Mouse (Mus musculus) neutrophil, adult 5-6 weeks (primary cell): ENCODE measurements around the gene Fzd1. TPM values are rescaled to one million over a fixed set of nuclear protein-coding genes. Genes with fewer than 3 reads are reported as not detected.

Source experiments
- ATAC-seq: fragments of 151-379, 151-347 bp; 2 replicates; pipeline ENCODE4 v1.8.0; 2017; ENCODE audit warnings: mild to moderate bottlenecking, moderate TSS enrichment; ENCODE audit not compliant: insufficient number of reproducible peaks, poor library complexity, low FRiP score, severe bottlenecking; ENCODE audit errors: extremely low read depth
- total RNA-seq: library from RNA; stranded (forward); fragments of 200-1000 nt; gene quantifications from 2 replicates; pipeline ENCODE4 v1.2.3, GENCODE M21; 2017

The Fzd1 gene
- total RNA-seq, 1 experiment from 2014 or later = 0.35 TPM

DNA sequence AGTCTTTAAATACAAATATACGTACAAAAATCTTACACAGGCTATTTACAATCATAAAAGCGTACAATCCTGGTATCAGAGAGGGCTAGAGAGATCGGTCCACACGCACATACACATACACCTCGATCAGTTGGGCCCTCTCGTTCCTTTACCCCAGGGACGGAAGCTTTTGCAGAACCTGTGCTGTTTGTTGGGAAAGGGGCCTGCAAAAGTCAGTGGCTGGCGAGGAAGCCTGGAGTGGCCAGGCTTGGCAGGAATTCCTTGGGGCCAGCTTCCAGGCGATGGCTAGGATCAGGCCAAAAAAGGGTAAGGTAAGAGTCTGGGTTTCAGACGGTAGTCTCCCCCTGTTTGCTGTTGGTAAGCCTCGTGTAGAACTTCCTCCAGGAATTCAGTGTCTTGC lies 2.5 kb downstream of the Fzd1 start:
- no peak for ATAC-seq

DNA sequence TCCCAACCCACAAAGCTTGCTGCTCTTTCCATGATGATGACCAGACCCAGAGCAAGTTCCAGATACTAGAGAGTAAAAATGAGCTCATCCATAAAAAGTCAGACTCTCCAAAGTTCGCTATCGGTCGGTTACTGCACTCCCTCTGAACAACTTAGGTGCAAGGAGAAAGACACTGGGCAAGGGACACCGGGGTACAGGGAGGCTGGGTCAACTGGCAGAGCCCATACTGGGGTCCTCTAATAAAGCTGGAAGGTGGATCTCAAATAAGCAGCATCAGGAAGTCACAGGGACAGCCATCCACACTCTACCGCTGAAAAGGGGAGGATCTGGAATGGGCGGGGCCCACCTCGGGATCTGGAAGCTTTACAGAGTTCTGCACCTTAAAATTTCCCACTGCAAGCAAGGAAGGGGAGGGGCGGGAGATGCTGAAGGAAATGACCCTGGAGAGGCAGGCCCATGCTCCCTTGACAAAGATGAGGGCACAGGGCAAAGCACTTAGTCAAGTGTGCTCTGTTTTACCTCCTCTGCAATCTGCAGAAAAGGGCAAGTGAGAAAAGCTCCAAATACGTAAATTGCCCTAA lies 3.0 kb downstream of the Fzd1 start:
- no peak for ATAC-seq

GRCm38 (mm10) chr5:4753161-4753560 lies 4.7 kb downstream of the Fzd1 start:
- no peak for ATAC-seq

DNA sequence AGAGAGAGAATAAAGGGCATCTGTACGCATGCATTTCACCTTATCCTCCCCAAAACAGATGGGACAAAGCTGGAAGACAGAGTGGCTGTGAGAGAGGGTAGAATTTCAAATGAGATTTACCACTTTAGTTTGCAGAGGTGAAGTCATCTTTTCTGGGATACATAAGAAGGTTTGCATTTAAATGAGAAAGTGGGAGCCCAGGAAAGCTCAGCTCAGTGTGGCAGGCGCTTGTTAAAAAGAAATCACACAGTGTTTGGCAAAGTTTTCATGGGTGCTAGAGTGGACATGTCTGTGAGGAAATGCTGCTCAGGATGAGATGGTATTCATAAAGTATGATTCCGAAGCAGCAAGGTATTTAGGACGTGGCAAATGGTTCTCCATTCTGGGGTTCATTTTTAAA lies 15.1 kb downstream of the Fzd1 start:
- no peak for ATAC-seq

DNA sequence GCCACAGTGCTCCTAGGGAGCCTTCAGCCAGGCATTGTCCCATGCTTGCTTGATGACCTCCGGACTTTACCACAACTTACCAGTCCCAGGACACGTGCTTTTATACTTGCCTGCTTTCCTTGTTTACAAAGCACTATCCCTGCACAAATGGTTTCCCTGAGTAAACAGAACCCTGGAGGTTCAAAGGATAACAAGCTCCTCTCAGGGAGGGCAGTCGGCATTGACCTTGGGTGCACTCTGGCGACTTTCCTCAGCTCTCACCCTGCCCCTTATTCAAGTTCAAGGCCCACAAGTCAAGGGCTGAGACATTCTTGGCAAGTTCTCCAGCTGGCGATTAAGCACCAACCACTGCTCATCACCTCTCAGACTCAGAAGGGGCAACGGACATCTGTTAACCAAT lies 20.8 kb downstream of the Fzd1 start:
- no peak for ATAC-seq

DNA sequence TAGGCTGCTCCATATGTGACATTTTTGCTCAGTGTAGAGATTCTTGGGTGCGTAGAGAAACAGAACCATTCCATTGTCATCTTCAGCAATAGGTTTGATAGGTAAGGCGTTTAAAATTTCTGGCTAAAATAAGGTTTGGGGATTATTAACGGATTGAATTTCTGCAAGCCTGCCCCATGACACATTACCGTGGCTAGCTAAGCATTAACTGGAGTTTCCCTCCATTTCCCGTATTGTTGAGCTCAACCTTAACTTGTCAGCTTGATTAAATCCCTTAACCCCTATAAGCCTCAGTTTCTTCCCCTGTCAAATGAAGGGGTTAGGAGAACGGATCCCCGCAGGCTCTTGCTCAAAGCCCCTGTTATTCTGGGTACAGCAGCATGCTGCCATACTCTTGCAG lies 22.4 kb downstream of the Fzd1 start:
- no peak for ATAC-seq

DNA sequence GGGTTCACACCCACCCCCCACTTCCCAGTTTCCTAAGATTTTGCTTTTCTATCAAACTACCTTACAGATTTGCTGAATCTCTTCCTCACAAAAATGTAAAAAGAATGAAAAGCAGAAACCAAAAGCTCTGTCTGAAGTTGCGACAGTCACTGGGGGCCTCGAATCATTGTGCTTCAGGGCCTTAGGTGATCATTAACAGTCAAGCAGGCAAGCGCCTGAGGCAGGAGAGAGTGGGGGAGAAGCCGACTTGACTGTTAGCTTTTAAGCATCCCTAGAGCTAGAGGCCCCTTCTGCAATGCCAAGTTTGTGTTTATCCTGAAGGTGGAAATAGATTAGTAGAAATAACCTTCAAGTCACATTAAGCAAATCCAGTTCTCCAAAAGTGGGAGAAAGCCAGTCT lies 24.6 kb downstream of the Fzd1 start:
- no peak for ATAC-seq

DNA sequence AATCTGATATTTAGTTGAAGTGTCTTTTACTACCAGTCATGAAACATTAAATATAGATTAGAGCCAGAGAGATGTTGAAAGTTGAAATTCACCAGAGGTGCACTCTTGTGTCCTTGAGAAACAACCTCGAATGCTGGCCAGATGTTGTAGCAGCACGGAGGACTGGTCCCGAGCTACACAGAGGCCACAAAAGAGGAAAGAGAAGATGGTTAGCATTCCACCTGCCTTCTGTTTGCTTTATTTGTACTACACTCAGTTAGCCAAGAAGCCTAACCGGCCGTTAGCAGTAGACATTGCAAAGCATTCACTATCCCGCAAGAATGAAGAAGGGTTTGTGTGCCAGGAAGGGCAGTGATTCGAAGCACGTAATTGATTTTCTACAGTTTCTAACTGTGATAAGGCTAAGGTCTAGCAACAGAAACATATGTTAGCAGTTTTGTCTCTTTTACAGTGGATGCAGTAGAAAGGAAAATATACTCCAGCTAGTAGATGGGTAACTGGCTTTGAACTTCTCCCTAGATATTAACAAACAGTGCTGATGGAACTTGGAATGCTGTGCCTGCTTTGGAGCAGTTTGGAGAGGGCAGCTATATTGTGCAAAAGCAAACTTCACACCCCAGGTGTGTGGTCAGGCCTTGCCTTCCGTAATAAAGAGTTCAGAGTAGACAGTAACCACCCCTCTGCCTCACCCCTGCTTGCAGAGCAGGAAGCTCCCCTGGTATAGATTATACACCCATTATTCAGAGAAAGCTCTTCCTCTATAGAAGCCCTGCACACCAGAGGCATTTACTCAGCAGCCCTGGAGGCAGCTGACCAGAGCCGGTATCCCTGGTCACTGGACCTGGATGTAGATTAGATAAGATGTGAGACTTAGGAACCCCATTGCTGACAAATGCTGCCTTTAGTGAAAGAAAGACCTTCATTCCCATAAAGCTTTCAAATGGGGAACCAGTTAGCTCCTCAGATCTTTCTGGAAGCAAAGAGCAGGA lies 25.3 kb downstream of the Fzd1 start:
- no peak for ATAC-seq

DNA sequence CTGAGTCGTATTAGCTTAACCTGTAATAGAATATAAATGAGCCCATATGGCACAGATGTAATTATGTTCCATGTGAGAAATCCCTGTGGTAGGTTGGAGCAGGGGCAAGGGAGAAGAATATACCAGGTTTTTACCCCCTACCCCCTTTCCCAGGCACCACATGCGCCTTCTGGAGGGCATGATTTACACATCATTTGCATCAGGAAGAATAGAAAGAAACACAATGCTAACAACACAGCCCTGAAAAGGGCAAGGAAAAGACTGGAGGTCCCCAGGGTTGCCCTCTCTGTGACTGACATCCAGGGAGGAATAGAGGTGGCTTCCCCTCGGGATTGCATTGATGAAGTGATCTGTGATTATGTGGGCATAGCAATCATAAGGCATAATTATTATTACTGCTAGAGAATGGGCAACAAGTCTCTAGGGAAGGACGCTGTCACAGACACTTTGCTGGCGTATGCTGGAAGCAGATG lies 26.1 kb downstream of the Fzd1 start:
- no peak for ATAC-seq

GRCm38 (mm10) chr5:4731064-4731463 lies 26.8 kb downstream of the Fzd1 start:
- no peak for ATAC-seq
